Mouse (Mus musculus) MEL (cell line): ENCODE data around the gene Rbfox2. TPM values are rescaled to one million over a fixed set of nuclear protein-coding genes. Genes with fewer than 3 reads are reported as not detected.

Experiments used
- DNase-seq: peaks from one replicate; pipeline ENCODE4 v3.0.0; 2011; ENCODE audit warnings: low read depth, low spot score
- H3K27ac ChIP-seq: 2 replicates; pipeline ENCODE4 v1.5.1; 2012; ENCODE audit warnings: low read depth, mild to moderate bottlenecking, control low read depth, low read length, moderate library complexity; ENCODE audit not compliant: control insufficient read depth
- H3K27me3 ChIP-seq, 2 experiments: fragments of 150-350 bp in 1 of 2; sonication (generic) in 1 of 2; 2 replicates each; pipeline ENCODE4 v1.6.1; 2012; ENCODE audit warnings: low read length in 2 of 2, mild to moderate bottlenecking in 2 of 2, improper control_type of control experiment in 1 of 2, moderate library complexity in 1 of 2; ENCODE audit not compliant: insufficient read depth in 2 of 2, control insufficient read depth in 1 of 2
- H3K36me3 ChIP-seq, 2 experiments: 2 replicates each; pipeline ENCODE4 v1.6.1; 2012 to 2014; ENCODE audit warnings: low read length in 2 of 2, improper control_type of control experiment in 1 of 2, inconsistent platforms in 1 of 2, mild to moderate bottlenecking in 1 of 2; ENCODE audit not compliant: insufficient read depth in 2 of 2, control insufficient read depth in 1 of 2
- H3K4me1 ChIP-seq, 2 experiments: fragments of 150-350 bp in 1 of 2; sonication (generic) in 1 of 2; 2 replicates each; pipeline ENCODE4 v1.6.1; 2012; ENCODE audit warnings: low read length in 2 of 2, improper control_type of control experiment in 1 of 2, mild to moderate bottlenecking in 1 of 2; ENCODE audit not compliant: insufficient read depth in 2 of 2, control insufficient read depth in 1 of 2
- H3K4me3 ChIP-seq, 2 experiments: fragments of 150-350 bp in 1 of 2; sonication (generic) in 1 of 2; 2 replicates each; pipeline ENCODE4 v1.5.1; 2012; ENCODE audit warnings: low read depth in 2 of 2, low read length in 2 of 2, mild to moderate bottlenecking in 2 of 2, moderate library complexity in 2 of 2, control low read depth in 1 of 2, improper control_type of control experiment in 1 of 2; ENCODE audit not compliant: control insufficient read depth in 1 of 2, insufficient read depth in 1 of 2
- H3K79me2 ChIP-seq: 2 replicates; pipeline ENCODE4 v1.6.1; 2012; ENCODE audit warnings: mild to moderate bottlenecking, low read length, moderate library complexity; ENCODE audit not compliant: control insufficient read depth, poor library complexity, insufficient read depth
- H3K9ac ChIP-seq: 2 replicates; pipeline ENCODE4 v1.6.1; 2012; ENCODE audit warnings: low read depth, mild to moderate bottlenecking, control low read depth, low read length, moderate library complexity; ENCODE audit not compliant: control insufficient read depth, poor library complexity, severe bottlenecking
- H3K9me3 ChIP-seq: fragments of 150-350 bp; sonication (generic); replicated peaks from 2 replicates; pipeline ENCODE4 v1.6.1; 2012; ENCODE audit warnings: mild to moderate bottlenecking, low read length, improper control_type of control experiment, moderate library complexity; ENCODE audit not compliant: insufficient read depth
- BHLHE40 ChIP-seq: IDR thresholded peaks from 2 replicates; pipeline ENCODE4 v1.6.1; 2012; ENCODE audit warnings: low read depth, mild to moderate bottlenecking, inconsistent platforms, low read length, improper control_type of control experiment, borderline replicate concordance
- CHD1 ChIP-seq: IDR thresholded peaks from 2 replicates; pipeline ENCODE4 v1.6.1; 2012; ENCODE audit warnings: low read depth, mild to moderate bottlenecking, inconsistent platforms, low read length, improper control_type of control experiment
- EP300 ChIP-seq, 2 experiments: IDR thresholded peaks; 2 replicates each; pipeline ENCODE4 v1.6.1; 2011; ENCODE audit warnings: improper control_type of control experiment in 2 of 2, low read length in 2 of 2, low read depth in 1 of 2, mild to moderate bottlenecking in 1 of 2
- ETS1 ChIP-seq: IDR thresholded peaks from 2 replicates; pipeline ENCODE4 v1.6.1; 2012; ENCODE audit warnings: low read depth, mild to moderate bottlenecking, inconsistent platforms, low read length, improper control_type of control experiment, moderate library complexity
- GABPA ChIP-seq: IDR thresholded peaks from 2 replicates; pipeline ENCODE4 v1.6.1; 2012; ENCODE audit warnings: low read depth, mild to moderate bottlenecking, inconsistent platforms, low read length, improper control_type of control experiment, moderate library complexity
- GATA1 ChIP-seq: IDR thresholded peaks from 2 replicates; pipeline ENCODE4 v1.6.1; 2011; ENCODE audit warnings: low read depth, low read length, improper control_type of control experiment
- JUND ChIP-seq: IDR thresholded peaks from 2 replicates; pipeline ENCODE4 v1.6.1; 2011; ENCODE audit warnings: low read depth, mild to moderate bottlenecking, improper control_type of control experiment, low read length
- KAT2A ChIP-seq: conservative IDR thresholded peaks from 2 replicates; pipeline ENCODE4 v1.6.1; 2012; ENCODE audit warnings: low read depth, low read length, improper control_type of control experiment, inconsistent platforms
- MAFK ChIP-seq: IDR thresholded peaks from 2 replicates; pipeline ENCODE4 v1.6.1; 2011; ENCODE audit warnings: low read depth, mild to moderate bottlenecking, low read length, improper control_type of control experiment, borderline replicate concordance
- MAZ ChIP-seq: IDR thresholded peaks from 2 replicates; pipeline ENCODE4 v1.6.1; 2012; ENCODE audit warnings: low read depth, mild to moderate bottlenecking, inconsistent platforms, low read length, improper control_type of control experiment
- MEF2A ChIP-seq: IDR thresholded peaks from 2 replicates; pipeline ENCODE4 v1.6.1; 2014; ENCODE audit warnings: low read depth, mild to moderate bottlenecking, inconsistent platforms, low read length, improper control_type of control experiment; ENCODE audit not compliant: poor library complexity, insufficient replicate concordance, severe bottlenecking; ENCODE audit errors: extremely low read depth
- MXI1 ChIP-seq: IDR thresholded peaks from 2 replicates; pipeline ENCODE4 v1.6.1; 2011; ENCODE audit warnings: mild to moderate bottlenecking, low read depth, low read length, improper control_type of control experiment
- MYB ChIP-seq: IDR thresholded peaks from 2 replicates; pipeline ENCODE4 v1.6.1; 2011; ENCODE audit warnings: mild to moderate bottlenecking, low read depth, low read length, improper control_type of control experiment
- NRF1 ChIP-seq: IDR thresholded peaks from 2 replicates; pipeline ENCODE4 v1.6.1; 2014; ENCODE audit warnings: low read depth, mild to moderate bottlenecking, inconsistent platforms, low read length, improper control_type of control experiment, moderate library complexity; ENCODE audit not compliant: poor library complexity, insufficient read depth, severe bottlenecking
- POLR2AphosphoS2 ChIP-seq: IDR thresholded peaks from 2 replicates; pipeline ENCODE4 v1.6.1; 2011; ENCODE audit warnings: low read length, improper control_type of control experiment
- POLR2AphosphoS5 ChIP-seq: IDR thresholded peaks from 2 replicates; pipeline ENCODE4 v1.6.1; 2012; ENCODE audit warnings: low read depth, borderline replicate concordance, mild to moderate bottlenecking, inconsistent platforms, low read length, moderate library complexity, mixed read lengths
- SIN3A ChIP-seq: IDR thresholded peaks from 2 replicates; pipeline ENCODE4 v1.6.1; 2012; ENCODE audit warnings: low read length, improper control_type of control experiment, inconsistent platforms
- USF2 ChIP-seq, 2 experiments: IDR thresholded peaks; 2 replicates each; pipeline ENCODE4 v1.6.1; 2011 to 2012; ENCODE audit warnings: improper control_type of control experiment in 2 of 2, low read length in 2 of 2, borderline replicate concordance in 1 of 2, inconsistent platforms in 1 of 2, low read depth in 1 of 2, mild to moderate bottlenecking in 1 of 2; ENCODE audit not compliant: insufficient read depth in 1 of 2
- ZC3H11A ChIP-seq: IDR thresholded peaks from 2 replicates; pipeline ENCODE4 v1.6.1; 2012; ENCODE audit warnings: low read depth, mild to moderate bottlenecking, inconsistent platforms, low read length, improper control_type of control experiment
- polyA plus RNA-seq, 2 experiments: library from polyadenylated mRNA; stranded (reverse) in 1 of 2; unstranded in 1 of 2; fragments of >175 nt in 1 of 2; fragments of >200 nt in 1 of 2; gene quantifications; 2 replicates each; pipeline versions ENCODE4 v1.2.1 to v1.2.4; 2012; ENCODE audit warnings: low replicate concordance in 2 of 2, low read depth in 1 of 2; ENCODE audit not compliant: insufficient read length in 2 of 2, insufficient read depth in 1 of 2, missing spikeins in 1 of 2
- total RNA-seq: library from RNA; depleted of rRNA; stranded (reverse); fragments of 300-350 nt; gene quantifications from 2 replicates; pipeline ENCODE4 v1.2.3, GENCODE M21; 2012

Gene Rbfox2
- total and polyA plus RNA-seq, 3 experiments: 3.4 to 6.0 TPM; not detected in 1

DNA sequence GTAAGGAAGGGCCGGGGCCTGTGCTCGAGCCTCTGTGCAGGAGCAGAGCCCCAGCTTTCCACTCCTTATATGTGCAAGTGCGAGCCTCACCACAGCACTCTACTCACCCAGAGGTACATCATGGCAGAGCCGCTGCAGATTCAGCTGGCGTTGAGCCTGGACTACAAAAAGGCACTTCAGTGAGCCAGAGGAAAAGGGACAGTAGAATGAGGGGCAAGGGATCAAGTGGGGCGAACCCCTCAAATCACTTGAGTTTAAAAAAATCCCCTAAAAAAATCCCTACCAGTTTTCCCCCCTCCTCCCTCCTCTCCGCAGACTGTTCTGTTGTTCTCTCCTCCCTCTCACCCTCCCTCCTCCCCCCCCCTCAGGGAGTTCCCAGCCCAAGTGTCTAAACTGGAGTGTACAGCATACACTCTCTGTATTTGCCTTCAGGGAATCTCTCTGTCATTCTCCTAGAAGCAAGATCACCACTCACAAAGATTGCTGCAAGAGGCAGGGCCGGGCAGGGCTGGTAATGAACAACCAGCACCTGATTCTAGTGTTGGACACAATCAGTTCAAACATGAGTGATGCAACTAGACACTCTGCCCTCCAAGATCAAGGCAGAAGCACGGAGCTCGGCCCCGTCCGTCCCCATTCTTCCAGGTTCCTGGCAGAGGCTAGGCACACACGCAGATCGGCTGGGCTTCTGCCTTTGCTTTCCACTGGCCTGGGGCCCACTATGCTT lies 103.4 kb downstream of the Rbfox2 start:
- H3K4me3 ChIP-seq: no peak overlapping the region
- H3K9me3 ChIP-seq: no peaks in the 10 kb centered on the region
- no peak overlapping the region for H3K27ac ChIP-seq
- H3K79me2 ChIP-seq: no peaks in the 10 kb centered on the region
- H3K4me1 ChIP-seq: no peaks in the 10 kb centered on the region; a peak in 1 of 4 replicates
- TF ChIP-seq MAFK (no peak), GATA1 (no peak), GABPA (no peak), KAT2A (no peak), MAZ (no peak), POLR2AphosphoS2 (no peak), BHLHE40 (no peak), USF2 (IDR thresholded peaks at IDR 0.05; ENCODE audit: borderline replicate concordance in 1 of 2, insufficient read depth in 1 of 2, low read depth in 1 of 2, low read length in 2 of 2) (no peak), POLR2AphosphoS5 (no peak), CHD1 (no peak), JUND (no peak), SIN3A (no peak), ETS1 (no peak), ZC3H11A (no peak), EP300 (IDR thresholded peaks at IDR 0.05; ENCODE audit: low read depth in 1 of 2, low read length in 2 of 2) (no peak), MEF2A (no peak), MYB (no peak), NRF1 (no peak)
- no peaks in the 10 kb centered on the region; a peak in 1 of 4 replicates for H3K36me3 ChIP-seq
- H3K9ac ChIP-seq: no peak overlapping the region
- H3K27me3 ChIP-seq: no peaks in the 10 kb centered on the region
- no peak for DNase-seq

DNA sequence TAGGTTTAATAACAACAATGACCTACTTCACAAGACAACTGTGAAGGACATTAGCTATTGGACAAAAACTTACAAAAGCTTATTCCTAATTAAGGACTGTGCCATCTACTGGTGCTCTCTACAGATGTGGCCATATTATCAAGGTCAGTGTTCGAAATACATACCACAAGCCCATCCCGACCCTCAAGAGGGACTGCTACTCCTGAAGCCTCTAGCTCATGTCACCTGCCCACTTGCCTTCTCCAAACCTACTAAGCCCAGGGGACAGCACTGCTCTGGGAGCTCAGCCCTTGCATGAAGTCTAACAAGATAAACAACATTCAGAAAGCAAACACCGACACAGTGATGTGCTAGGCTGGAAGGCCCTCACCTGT lies 103.9 kb downstream of the Rbfox2 start:
- no peaks in the 10 kb centered on the region for H3K9me3 ChIP-seq
- no peaks in the 10 kb centered on the region for H3K79me2 ChIP-seq
- no peak overlapping the region for H3K27ac ChIP-seq
- TF ChIP-seq MXI1: no peak
- TF ChIP-seq, all 39 proteins: peak for 0
- no peak for DNase-seq
- H3K36me3 ChIP-seq: no peaks in the 10 kb centered on the region; a peak in 1 of 4 replicates
- H3K4me1 ChIP-seq: no peaks in the 10 kb centered on the region; a peak in 1 of 4 replicates
- no peaks in the 10 kb centered on the region for H3K27me3 ChIP-seq
- no peak overlapping the region for H3K9ac ChIP-seq
- H3K4me3 ChIP-seq: no peak overlapping the region
